Mouse (Mus musculus) forebrain, embryonic 15.5 days (tissue): ENCODE data around the gene Ppp1r27. TPM values are rescaled to one million over a fixed set of nuclear protein-coding genes. Genes with fewer than 3 reads are reported as not detected.
A peak's percentile ranks its signal among the peaks of the same experiment; 100 is the strongest.

Experiments
- ATAC-seq: fragments of 200-750 bp; cut with Nextera tagmentation; replicated peaks from 2 replicates; pipeline ENCODE4 v1.8.0; 2017; ENCODE audit warnings: mild to moderate bottlenecking, moderate TSS enrichment, moderate library complexity
- H3K27ac ChIP-seq: fragments of 300-500 bp; sonication (generic); replicated peaks from 2 replicates; pipeline ENCODE4 v1.5.1; 2015; ENCODE audit warnings: mild to moderate bottlenecking, inconsistent platforms
- H3K27me3 ChIP-seq: fragments of 300-500 bp; sonication (generic); 2 replicates; pipeline ENCODE4 v1.6.1; 2015; ENCODE audit warnings: inconsistent platforms
- H3K36me3 ChIP-seq: fragments of 300-500 bp; sonication (generic); 2 replicates; pipeline ENCODE4 v1.6.1; 2015; ENCODE audit warnings: mild to moderate bottlenecking, inconsistent platforms
- H3K4me1 ChIP-seq: fragments of 300-500 bp; sonication (generic); 2 replicates; pipeline ENCODE4 v1.6.1; 2015; ENCODE audit warnings: inconsistent platforms
- H3K4me2 ChIP-seq: fragments of 300-500 bp; sonication (generic); replicated peaks from 2 replicates; pipeline ENCODE4 v1.6.1; 2015; ENCODE audit warnings: mild to moderate bottlenecking, inconsistent platforms
- H3K4me3 ChIP-seq: fragments of 300-500 bp; sonication (generic); 2 replicates; pipeline ENCODE4 v1.5.1; 2015; ENCODE audit warnings: mild to moderate bottlenecking, inconsistent platforms
- H3K9ac ChIP-seq: fragments of 300-500 bp; sonication (generic); replicated peaks from 2 replicates; pipeline ENCODE4 v1.6.1; 2015; ENCODE audit warnings: mild to moderate bottlenecking, inconsistent platforms
- H3K9me3 ChIP-seq: fragments of 300-500 bp; sonication (generic); 2 replicates; pipeline ENCODE4 v1.6.1; 2016; ENCODE audit warnings: inconsistent platforms
- WGBS: fragments of 180-500 bp; shearing (Covaris S2); methylation state at CpG from one replicate; pipeline ENCODE4 v1.1.7; 2015; ENCODE audit warnings: mixed read lengths; 5-methylcytosine and 5-hydroxymethylcytosine counted together
- polyA plus RNA-seq: library from polyadenylated mRNA; unstranded; fragments of >200 nt; fragmentation: Nextera tagmentation; extraction: Ambion mirVana; gene quantifications from 2 replicates; pipeline ENCODE4 v1.2.1, GENCODE M21; 2015

Ppp1r27 gene
- polyA plus RNA-seq, 1 experiment from 2014 or later, result 0.23 TPM

DNA sequence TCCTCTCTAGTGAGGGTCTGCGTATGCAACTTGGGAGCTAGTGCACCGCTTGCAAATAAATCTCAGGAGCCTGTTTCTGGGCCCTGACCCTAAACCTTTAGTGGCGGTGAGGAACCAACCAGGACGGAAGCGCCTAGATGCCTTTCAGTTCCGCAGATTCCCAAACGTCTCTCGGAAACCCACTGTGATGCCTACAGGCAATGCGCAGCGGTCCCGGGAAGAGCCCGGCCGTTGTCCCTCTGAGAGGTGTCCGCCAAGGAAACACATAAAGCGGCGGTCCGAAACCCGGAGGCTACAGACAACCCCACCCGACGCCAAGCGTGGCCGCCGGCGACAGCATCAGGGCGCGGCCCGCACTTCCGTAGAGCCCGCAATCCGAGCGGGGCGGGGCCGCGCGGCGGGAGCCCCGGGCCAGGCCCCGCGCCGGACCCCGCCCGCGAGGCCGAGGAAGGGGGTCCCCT is 30.0 kb upstream of the Ppp1r27 start:
- Histone ChIP-seq H3K9me3 (no peaks in the 10 kb centered on the region), H3K9ac (peak overlapping the region; percentile 84), H3K4me2 (peak overlapping the region; percentile 88), H3K4me3 (peak overlapping the region; percentile 86), H3K4me1 (peaks cover 30% of the 10 kb centered on the region), H3K27ac (peak overlapping the region; percentile 96), H3K27me3 (no peaks in the 10 kb centered on the region), H3K36me3 (peaks cover 43% of the 10 kb centered on the region)
- ATAC-seq, result peak; percentile 41; the same call in 1 of the 2 replicates
- under 1% methylated on average over 35 of the region's 44 CpGs for WGBS

- Histone ChIP-seq H3K27me3 (no peaks in the 10 kb centered on the region), H3K4me3 (peak overlapping the region; percentile 86), H3K27ac (peak overlapping the region; percentile 96), H3K9me3 (no peaks in the 10 kb centered on the region), H3K4me1 (peaks cover 30% of the 10 kb centered on the region), H3K9ac (peak overlapping the region; percentile 84), H3K36me3 (peaks cover 36% of the 10 kb centered on the region), H3K4me2 (peak overlapping the region; percentile 88)
- 66% methylated on average over 7 of the region's 7 CpGs for WGBS
- ATAC-seq, result no peak
These were observed 29.3 kb upstream of the Ppp1r27 start for GRCm38 (mm10) chr11:120580190-120580589.

DNA sequence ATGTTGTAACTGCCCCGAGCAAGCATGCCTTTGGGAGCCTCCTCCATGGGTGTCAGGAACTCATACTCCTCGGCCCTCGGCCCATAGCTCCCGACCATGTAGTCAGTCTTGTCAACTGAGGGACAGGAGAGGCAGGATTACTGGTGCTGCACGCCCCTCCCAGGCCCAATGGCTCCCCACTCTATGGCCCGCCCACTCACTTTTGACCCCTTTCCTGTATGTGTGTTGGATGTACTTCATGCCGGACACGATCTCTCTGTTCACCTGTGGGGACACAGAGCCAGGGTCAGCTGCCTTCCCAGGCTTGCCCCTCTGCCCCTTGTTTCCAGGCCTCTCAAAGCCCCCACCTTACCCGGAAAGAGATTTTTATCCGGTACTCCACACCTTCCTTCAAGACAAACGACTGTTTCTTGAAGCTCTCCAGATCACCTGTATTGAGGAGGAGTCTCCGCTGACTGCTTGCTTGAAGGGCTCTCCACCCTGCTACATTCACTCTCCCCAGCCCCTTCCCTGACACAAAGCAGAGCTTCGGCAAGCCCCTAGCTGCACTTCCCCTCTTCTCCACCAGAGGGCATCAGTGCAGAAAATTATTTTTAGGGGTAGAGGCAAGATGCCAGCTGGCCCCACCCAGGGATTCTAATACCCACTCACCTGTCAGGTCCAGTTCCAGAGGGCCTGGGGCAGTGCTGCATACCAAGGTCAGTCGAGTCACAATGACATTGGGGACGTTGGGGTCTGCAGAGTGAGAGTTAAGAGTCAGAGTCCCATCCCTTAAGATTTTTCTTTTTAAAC is 28.6 kb upstream of the Ppp1r27 start:
- Histone ChIP-seq H3K27me3 (no peaks in the 10 kb centered on the region), H3K36me3 (peaks cover 32% of the 10 kb centered on the region), H3K9me3 (no peaks in the 10 kb centered on the region), H3K27ac (peak overlapping the region; percentile 96), H3K4me2 (peak overlapping the region; percentile 88), H3K4me3 (peak overlapping the region; percentile 86), H3K4me1 (peaks cover 33% of the 10 kb centered on the region), H3K9ac (peak overlapping the region; percentile 84; the same call in 1 of the 2 replicates)
- WGBS, result 64% methylated on average over 15 of the region's 15 CpGs
- ATAC-seq, result no peak

DNA sequence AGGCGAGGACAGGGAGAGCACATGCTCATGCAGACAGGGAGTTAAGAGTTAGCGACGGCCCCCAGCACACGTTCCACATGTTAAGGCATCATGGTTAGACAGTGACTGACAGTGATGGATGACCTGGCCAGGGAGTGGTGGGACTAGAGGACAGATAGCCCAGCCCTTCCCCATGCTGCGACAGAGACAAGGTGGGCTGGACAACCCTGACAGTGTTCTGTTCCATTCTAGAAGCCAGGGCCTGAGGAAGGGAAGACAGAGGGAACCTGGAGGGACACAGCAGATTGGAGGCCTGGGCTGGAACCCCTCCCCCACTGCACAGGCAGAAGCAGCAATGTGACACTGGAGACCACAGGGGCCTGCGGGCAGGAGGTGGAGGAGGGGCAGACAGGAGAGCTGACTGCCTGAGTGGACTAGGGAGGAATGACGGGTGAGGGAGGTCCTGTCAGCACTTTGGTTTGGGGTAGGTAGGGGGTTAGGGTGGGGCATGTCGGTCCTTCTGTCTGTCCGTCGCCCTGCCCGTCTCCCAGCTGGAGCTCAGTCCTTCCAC is 27.8 kb upstream of the Ppp1r27 start:
- H3K27me3 ChIP-seq, result no peaks in the 10 kb centered on the region
- no peak overlapping the region for H3K9ac ChIP-seq
- no peak overlapping the region for H3K27ac ChIP-seq
- 86% methylated on average over 11 of the region's 11 CpGs for WGBS
- H3K36me3 ChIP-seq, result peaks cover 26% of the 10 kb centered on the region
- no peak overlapping the region for H3K4me3 ChIP-seq
- peaks cover 41% of the 10 kb centered on the region for H3K4me1 ChIP-seq
- no peak overlapping the region for H3K4me2 ChIP-seq
- H3K9me3 ChIP-seq, result no peaks in the 10 kb centered on the region
- no peak for ATAC-seq

- no peaks in the 10 kb centered on the region for H3K9me3 ChIP-seq
- H3K4me2 ChIP-seq, result no peak overlapping the region
- 93% methylated on average over 10 of the region's 10 CpGs for WGBS
- H3K9ac ChIP-seq, result no peak overlapping the region
- H3K4me3 ChIP-seq, result no peak overlapping the region
- H3K27ac ChIP-seq, result no peak overlapping the region
- peaks cover 25% of the 10 kb centered on the region for H3K36me3 ChIP-seq
- H3K27me3 ChIP-seq, result no peaks in the 10 kb centered on the region
- H3K4me1 ChIP-seq, result peaks cover 42% of the 10 kb centered on the region
- no peak for ATAC-seq
These were observed 27.2 kb upstream of the Ppp1r27 start for GRCm38 (mm10) chr11:120578024-120578693.

DNA sequence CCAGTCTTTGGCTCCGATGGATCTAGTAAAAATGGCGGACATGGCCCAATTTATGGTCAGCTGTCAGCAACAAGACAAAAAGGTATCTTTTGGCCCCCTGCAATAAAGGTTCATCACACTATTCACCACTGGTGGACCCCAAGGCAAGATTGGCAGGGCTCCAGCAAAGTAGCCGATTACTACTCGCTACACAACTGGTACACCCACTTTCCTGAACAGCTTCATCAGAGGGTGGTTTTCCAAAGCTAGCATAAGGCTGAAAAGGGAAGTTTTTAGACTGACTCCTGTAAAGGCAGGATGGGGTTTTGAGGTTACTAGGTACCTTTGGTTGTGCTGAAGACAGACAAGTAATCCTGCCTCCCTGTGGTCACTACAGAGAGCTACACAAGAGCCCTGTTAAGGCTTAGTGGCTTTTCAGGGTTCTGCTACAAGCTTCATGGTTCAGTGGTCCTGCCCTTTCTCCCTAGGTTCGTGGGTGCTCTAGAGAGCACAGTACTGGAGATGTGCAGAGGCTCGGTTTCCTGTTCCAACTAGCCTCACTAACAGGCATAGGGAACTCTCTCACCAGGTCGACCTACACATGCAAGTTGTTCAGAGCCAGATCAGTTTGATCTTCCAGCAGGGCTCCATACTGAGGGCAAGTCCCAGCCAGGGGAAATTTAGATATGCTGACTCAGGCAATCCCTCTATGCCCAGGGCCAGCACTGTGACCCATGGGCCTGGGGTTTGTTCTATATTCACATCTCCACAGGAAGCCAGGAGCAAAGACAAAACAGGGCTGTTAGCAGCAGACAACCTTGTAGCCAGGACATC is 26.5 kb upstream of the Ppp1r27 start:
- Histone ChIP-seq H3K27me3 (no peaks in the 10 kb centered on the region), H3K9me3 (no peaks in the 10 kb centered on the region), H3K4me1 (peaks cover 40% of the 10 kb centered on the region), H3K4me3 (no peak overlapping the region), H3K9ac (no peak overlapping the region), H3K27ac (no peak overlapping the region), H3K4me2 (no peak overlapping the region), H3K36me3 (peaks cover 25% of the 10 kb centered on the region)
- ATAC-seq, result no peak
- WGBS, result 82% methylated on average over 7 of the region's 7 CpGs

GRCm38 (mm10) chr11:120576365-120576981 is 25.5 kb upstream of the Ppp1r27 start:
- no peaks in the 10 kb centered on the region for H3K27me3 ChIP-seq
- no peak overlapping the region for H3K4me3 ChIP-seq
- no peak for ATAC-seq
- 93% methylated on average over 3 of the region's 3 CpGs for whole genome bisulfite sequencing
- H3K27ac ChIP-seq, result no peak overlapping the region
- H3K4me1 ChIP-seq, result peaks cover 38% of the 10 kb centered on the region
- H3K9ac ChIP-seq, result no peak overlapping the region
- H3K4me2 ChIP-seq, result no peak overlapping the region
- H3K9me3 ChIP-seq, result no peaks in the 10 kb centered on the region
- H3K36me3 ChIP-seq, result peaks cover 25% of the 10 kb centered on the region

DNA sequence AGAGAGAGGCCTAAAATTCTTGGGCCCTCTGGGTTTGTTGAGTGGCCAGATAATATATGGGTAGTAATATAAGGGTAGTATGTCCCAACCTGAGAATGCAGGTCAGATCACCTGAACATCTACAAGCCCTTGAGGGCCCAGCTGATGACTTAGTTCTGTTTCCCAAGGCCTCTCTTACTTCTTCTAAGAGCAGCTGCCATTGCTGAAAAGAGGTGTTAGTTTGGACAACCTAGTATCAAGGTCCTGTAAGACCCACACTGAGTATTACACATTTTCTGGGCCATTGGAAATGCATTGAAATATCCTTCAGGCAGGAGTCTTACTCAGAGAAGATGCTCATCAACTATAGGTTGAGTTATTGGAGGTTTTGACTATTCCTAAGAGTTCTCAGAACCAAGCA is 25.0 kb upstream of the Ppp1r27 start:
- Histone ChIP-seq H3K4me1 (peaks cover 43% of the 10 kb centered on the region), H3K9ac (no peak overlapping the region), H3K27me3 (no peaks in the 10 kb centered on the region), H3K4me3 (no peak overlapping the region), H3K9me3 (no peaks in the 10 kb centered on the region), H3K36me3 (peaks cover 29% of the 10 kb centered on the region), H3K4me2 (no peak overlapping the region), H3K27ac (no peak overlapping the region)
- no peak for ATAC-seq

- no peak overlapping the region for H3K27ac ChIP-seq
- peaks cover 41% of the 10 kb centered on the region for H3K4me1 ChIP-seq
- ATAC-seq, result no peak
- H3K9me3 ChIP-seq, result no peaks in the 10 kb centered on the region
- H3K9ac ChIP-seq, result no peak overlapping the region
- no peak overlapping the region for H3K4me2 ChIP-seq
- WGBS, result 78% methylated on average over 2 of the region's 2 CpGs
- H3K4me3 ChIP-seq, result no peak overlapping the region
- H3K36me3 ChIP-seq, result peaks cover 38% of the 10 kb centered on the region
- H3K27me3 ChIP-seq, result no peaks in the 10 kb centered on the region
These were observed 24.1 kb upstream of the Ppp1r27 start for GRCm38 (mm10) chr11:120575046-120575445.

GRCm38 (mm10) chr11:120574278-120574600 is 23.3 kb upstream of the Ppp1r27 start:
- 41% methylated on average over 5 of the region's 5 CpGs for WGBS
- Histone ChIP-seq H3K4me3 (peak overlapping the region; percentile 69), H3K9ac (peak overlapping the region; percentile 82), H3K27ac (no peak overlapping the region), H3K4me2 (peak overlapping the region; percentile 79), H3K4me1 (peaks cover 33% of the 10 kb centered on the region), H3K9me3 (no peaks in the 10 kb centered on the region), H3K27me3 (no peaks in the 10 kb centered on the region), H3K36me3 (peaks cover 39% of the 10 kb centered on the region)
- ATAC-seq, result no peak

DNA sequence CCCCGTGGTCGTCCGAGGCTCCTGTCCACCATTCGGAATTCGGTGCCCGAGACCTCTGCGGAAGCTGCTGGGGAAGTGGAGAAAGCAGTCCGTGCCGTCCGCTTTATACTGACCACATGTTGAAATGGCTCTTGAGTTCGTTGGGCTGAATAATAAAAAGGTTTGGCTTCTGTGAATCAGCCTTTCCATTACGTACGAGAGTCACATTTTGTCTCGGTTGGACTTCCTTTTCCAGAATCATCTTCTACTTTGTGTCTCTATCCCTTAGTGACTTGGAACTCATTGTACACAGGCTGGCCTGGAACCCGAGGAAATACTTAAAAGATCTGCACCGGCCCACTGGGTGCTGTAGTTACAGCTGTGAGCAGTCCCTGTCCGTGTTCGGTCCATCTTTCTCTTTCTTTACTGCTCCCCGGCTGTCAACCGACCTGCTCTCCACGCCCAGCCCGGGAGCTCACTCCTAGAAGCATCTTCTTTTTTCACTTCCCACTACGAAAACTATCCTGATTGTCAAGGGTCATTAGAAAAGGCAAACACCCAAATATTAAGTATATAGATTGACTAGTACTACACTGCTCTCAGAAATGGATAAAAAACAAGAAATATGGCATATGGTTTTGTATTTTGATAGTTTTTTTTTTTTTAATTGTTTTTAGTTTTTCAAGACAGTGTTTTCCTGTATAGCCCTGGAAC is 22.8 kb upstream of the Ppp1r27 start:
- WGBS, result under 1% methylated on average over 23 of the region's 23 CpGs
- Histone ChIP-seq H3K4me2 (peak overlapping the region; percentile 79), H3K27ac (peak overlapping the region; percentile 90), H3K4me1 (peaks cover 28% of the 10 kb centered on the region), H3K36me3 (peaks cover 35% of the 10 kb centered on the region), H3K27me3 (no peaks in the 10 kb centered on the region), H3K9me3 (no peaks in the 10 kb centered on the region), H3K9ac (peak overlapping the region; percentile 82), H3K4me3 (peak overlapping the region; percentile 69)
- ATAC-seq, result no peak
